Mouse (Mus musculus): ENCODE results near the gene Npas3. TPM values are rescaled to one million over a fixed set of nuclear protein-coding genes. Genes with fewer than 3 reads are reported as not detected.

Npas3 gene
- total and polyA plus RNA-seq, 2 experiments from 2014 or later: 16.6 to 28.3 TPM

GRCm38 (mm10) chr12:53246581-53247490 lies 1.6 kb upstream of the Npas3 start:
- 3% methylated on average over 28 of the region's 28 CpGs for WGBS
- no peaks in the 10 kb centered on the region for H3K9me3 ChIP-seq (ENCODE audit: low read length)
- DNase-seq (peak; percentile 49), ATAC-seq (peak; percentile 49)
- peak overlapping the region; percentile 72 for H3K9ac ChIP-seq
- peak overlapping the region; percentile 45; the same call in 1 of the 2 replicates for H3K27ac ChIP-seq (ENCODE audit: low read depth, low read length)
- H3K4me1 ChIP-seq (ENCODE audit: insufficient read depth): peaks cover 15% of the 10 kb centered on the region
- H3K4me3 ChIP-seq (ENCODE audit: low read depth, low read length): peak overlapping the region; percentile 66
- peaks cover 20% of the 10 kb centered on the region; the same call in 1 of the 2 replicates for H3K27me3 ChIP-seq (ENCODE audit: insufficient read depth, low read length)
- TF ChIP-seq CTCF (IDR thresholded peaks at IDR 0.05; ENCODE audit: low read depth): no peak
- peak overlapping the region; percentile 98 for H3K4me2 ChIP-seq (ENCODE audit: low read depth)
- H3K36me3 ChIP-seq (ENCODE audit: insufficient read depth): no peaks in the 10 kb centered on the region

- Histone ChIP-seq H3K4me2 (ENCODE audit: low read depth) (peak overlapping the region; percentile 98), H3K27ac (ENCODE audit: low read depth, low read length) (peak overlapping the region; percentile 83), H3K9me3 (ENCODE audit: low read length) (no peaks in the 10 kb centered on the region), H3K27me3 (ENCODE audit: insufficient read depth, low read length) (peaks cover 20% of the 10 kb centered on the region; the same call in 1 of the 2 replicates), H3K4me1 (ENCODE audit: insufficient read depth) (peaks cover 15% of the 10 kb centered on the region), H3K9ac (peak overlapping the region; percentile 72), H3K4me3 (ENCODE audit: low read depth, low read length) (peak overlapping the region; percentile 66), H3K36me3 (ENCODE audit: insufficient read depth) (no peaks in the 10 kb centered on the region)
- no peak for TF ChIP-seq CTCF (IDR thresholded peaks at IDR 0.05; ENCODE audit: low read depth)
- under 1% methylated on average over 25 of the region's 25 CpGs for WGBS
- DNase-seq: peak; percentile 51
- ATAC-seq: no peak
These were observed 914 bp upstream of the Npas3 start for GRCm38 (mm10) chr12:53247491-53248035.

- Histone ChIP-seq H3K4me3 (ENCODE audit: low read depth, low read length) (peak overlapping the region; percentile 66), H3K4me2 (ENCODE audit: low read depth) (peak overlapping the region; percentile 98), H3K4me1 (ENCODE audit: insufficient read depth) (peaks cover 15% of the 10 kb centered on the region), H3K27me3 (ENCODE audit: insufficient read depth, low read length) (peaks cover 20% of the 10 kb centered on the region; the same call in 1 of the 2 replicates), H3K9me3 (ENCODE audit: low read length) (no peaks in the 10 kb centered on the region), H3K36me3 (ENCODE audit: insufficient read depth) (no peaks in the 10 kb centered on the region), H3K27ac (ENCODE audit: low read depth, low read length) (peak overlapping the region; percentile 83), H3K9ac (peak overlapping the region; percentile 72)
- 0% methylated on average over 15 of the region's 15 CpGs for WGBS
- ATAC-seq (no peak), DNase-seq (peak; percentile 35)
- no peak for TF ChIP-seq CTCF (IDR thresholded peaks at IDR 0.05; ENCODE audit: low read depth)
These were observed 319 bp downstream of the Npas3 start for GRCm38 (mm10) chr12:53248796-53249195.

GRCm38 (mm10) chr12:53251701-53252181 lies 3.3 kb downstream of the Npas3 start:
- Histone ChIP-seq H3K36me3 (ENCODE audit: insufficient read depth) (no peaks in the 10 kb centered on the region), H3K4me1 (ENCODE audit: insufficient read depth) (peaks cover 7% of the 10 kb centered on the region), H3K4me3 (ENCODE audit: low read depth, low read length) (peak overlapping the region; percentile 84), H3K9ac (no peak overlapping the region), H3K9me3 (ENCODE audit: low read length) (no peaks in the 10 kb centered on the region), H3K4me2 (ENCODE audit: low read depth) (peak overlapping the region; percentile 87), H3K27ac (ENCODE audit: low read depth, low read length) (0 out of 2 replicates have a peak overlapping the region, but pooled peaks have one; percentile 22), H3K27me3 (ENCODE audit: insufficient read depth, low read length) (peaks cover 9% of the 10 kb centered on the region; the same call in 1 of the 2 replicates)
- under 1% methylated on average over 10 of the region's 11 CpGs for WGBS
- DNase-seq (peak; percentile 70), ATAC-seq (peak; percentile 47)
- TF ChIP-seq CTCF (IDR thresholded peaks at IDR 0.05; ENCODE audit: low read depth): no peak; the same call in none of the 2 replicates

- Histone ChIP-seq H3K9me3 (ENCODE audit: low read length) (no peaks in the 10 kb centered on the region), H3K4me2 (ENCODE audit: low read depth) (peak overlapping the region; percentile 87), H3K36me3 (ENCODE audit: insufficient read depth) (no peaks in the 10 kb centered on the region), H3K4me3 (ENCODE audit: low read depth, low read length) (peak overlapping the region; percentile 84), H3K27ac (ENCODE audit: low read depth, low read length) (peak overlapping the region; percentile 86), H3K4me1 (ENCODE audit: insufficient read depth) (peaks cover 2% of the 10 kb centered on the region), H3K9ac (peak overlapping the region; percentile 78), H3K27me3 (ENCODE audit: insufficient read depth, low read length) (peaks cover 5% of the 10 kb centered on the region; the same call in 1 of the 2 replicates)
- peak; percentile 17 for ATAC-seq
- WGBS: 0% methylated on average over 19 of the region's 23 CpGs
- no peak for DNase-seq
- TF ChIP-seq CTCF (IDR thresholded peaks at IDR 0.05; ENCODE audit: low read depth): no peak
These were observed 3.7 kb downstream of the Npas3 start for GRCm38 (mm10) chr12:53252213-53252571.

GRCm38 (mm10) chr12:53252572-53253422 lies 4.3 kb downstream of the Npas3 start:
- 0 out of 2 replicates have a peak, but pooled peaks have one; percentile 12 for TF ChIP-seq CTCF (IDR thresholded peaks at IDR 0.05; ENCODE audit: low read depth)
- peak overlapping the region; percentile 78 for H3K9ac ChIP-seq
- H3K4me2 ChIP-seq (ENCODE audit: low read depth): peak overlapping the region; percentile 87
- H3K27ac ChIP-seq (ENCODE audit: low read depth, low read length): peak overlapping the region; percentile 86
- peak overlapping the region; percentile 84 for H3K4me3 ChIP-seq (ENCODE audit: low read depth, low read length)
- no peaks in the 10 kb centered on the region for H3K27me3 ChIP-seq (ENCODE audit: insufficient read depth, low read length)
- WGBS: 2% methylated on average over 81 of the region's 115 CpGs
- H3K9me3 ChIP-seq (ENCODE audit: low read length): no peaks in the 10 kb centered on the region
- DNase-seq: peak; percentile 59
- ATAC-seq: peak; percentile 53
- H3K4me1 ChIP-seq (ENCODE audit: insufficient read depth): no peaks in the 10 kb centered on the region
- H3K36me3 ChIP-seq (ENCODE audit: insufficient read depth): no peaks in the 10 kb centered on the region

Data from forebrain, postnatal 0 days (tissue).